12 mouse cellular contexts compared by ENCODE assay signal in genomic region chr16:17252086-17252726, GRCm38 (mm10). TPM values are rescaled to one million over a fixed set of nuclear protein-coding genes. Genes with fewer than 3 reads are reported as not detected.
DNase-seq lines count a peak whose midpoint lies in the region; ATAC-seq and TF ChIP-seq lines count a peak whose summit lies in the region.
"Had no signal": no experiment of that assay in that cellular context is flagged by ENCODE, and none has a peak within 500 bp of the region (broad histone marks: within the 10 kb centered on the region; RNA-seq: fewer than 3 reads in every experiment).

No protein-coding gene starts in this region.

- no peak overlapping the region for H3K4me2 ChIP-seq in kidney, embryonic 15.5 days
- peak overlapping the region; percentile 46 for H3K4me2 ChIP-seq in liver, embryonic 15.5 days
- H3K4me2 ChIP-seq: forebrain, embryonic 13.5 days; neural tube, embryonic 12.5 days had no signal

- H3K27me3 ChIP-seq in kidney, embryonic 15.5 days = no peaks in the 10 kb centered on the region
- no peaks in the 10 kb centered on the region for H3K27me3 ChIP-seq in ES-Bruce4 (ENCODE audit: control insufficient read depth, insufficient read depth, low read length, poor library complexity, severe bottlenecking)
- H3K27me3 ChIP-seq in liver, embryonic 15.5 days = no peaks in the 10 kb centered on the region
- H3K27me3 ChIP-seq: forebrain, embryonic 13.5 days; megakaryocyte, embryonic 14.5 days; neural tube, embryonic 12.5 days had no signal

- 0 out of 2 replicates have a peak, but pooled peaks have one; percentile 35 for TF ChIP-seq EP300 in ES-Bruce4 (IDR thresholded peaks at IDR 0.05; ENCODE audit: insufficient read depth, low read depth, low read length)

- H3K36me3 ChIP-seq in kidney, embryonic 15.5 days = peaks cover 12% of the 10 kb centered on the region
- peaks cover 5% of the 10 kb centered on the region; the same call in 1 of the 2 replicates for H3K36me3 ChIP-seq in ES-Bruce4 (ENCODE audit: control insufficient read depth, insufficient read depth, low read length, poor library complexity, severe bottlenecking)
- H3K36me3 ChIP-seq in liver, embryonic 15.5 days (replicated peaks) = peaks cover 5% of the 10 kb centered on the region; the same call in 1 of the 2 replicates

- peak overlapping the region; percentile 45 for H3K27ac ChIP-seq in kidney, embryonic 15.5 days
- H3K27ac ChIP-seq in ES-Bruce4 (ENCODE audit: insufficient read depth, low read length) = peak overlapping the region; percentile 79
- peak overlapping the region; percentile 71 for H3K27ac ChIP-seq in liver, embryonic 15.5 days (replicated peaks)
- H3K27ac ChIP-seq: neural tube, embryonic 12.5 days had no signal

- ATAC-seq in kidney, embryonic 15.5 days (replicated peaks; ENCODE audit: low FRiP score) = peak; percentile 50; the same call in 1 of the 2 replicates
- ATAC-seq in liver, embryonic 15.5 days (ENCODE audit: insufficient read depth) = peak; percentile 83
- ATAC-seq in inflammation-experienced regulatory T-cells, adult 6 months = no peak

- TF ChIP-seq CTCF in ES-Bruce4 (IDR thresholded peaks at IDR 0.05; ENCODE audit: low read depth, low read length) = no peak

- TF ChIP-seq POLR2A in ES-Bruce4 (IDR thresholded peaks at IDR 0.05; ENCODE audit: insufficient read depth, low read length) = no peak

- no peak overlapping the region for H3K9ac ChIP-seq in kidney, embryonic 15.5 days
- H3K9ac ChIP-seq in ES-Bruce4 (ENCODE audit: low read depth, poor library complexity, severe bottlenecking) = peak overlapping the region; percentile 39
- peak overlapping the region; percentile 35 for H3K9ac ChIP-seq in liver, embryonic 15.5 days
- H3K9ac ChIP-seq: forebrain, embryonic 13.5 days; neural tube, embryonic 12.5 days had no signal

- DNase-seq in kidney, adult 8-10 months = no peak
- DNase-seq in MEL-GATA-1-ER (ENCODE audit: extremely low read depth, low read depth) = peak; percentile 95
- DNase-seq in ovary, postnatal 10 days (ENCODE audit: low spot score) = no peak
- DNase-seq: gastrocnemius, postnatal 14 days; retina, postnatal 1 day had no signal

- H3K9me3 ChIP-seq in kidney, embryonic 15.5 days (replicated peaks) = no peaks in the 10 kb centered on the region
- H3K9me3 ChIP-seq in ES-Bruce4 (replicated peaks; ENCODE audit: control insufficient read depth, insufficient read depth, low read length, poor library complexity, severe bottlenecking) = no peaks in the 10 kb centered on the region
- H3K9me3 ChIP-seq in liver, embryonic 15.5 days (replicated peaks) = no peaks in the 10 kb centered on the region
- H3K9me3 ChIP-seq: forebrain, embryonic 13.5 days; megakaryocyte, embryonic 14.5 days; neural tube, embryonic 12.5 days had no signal

- 62% methylated on average over 3 of the region's 3 CpGs for WGBS in kidney, embryonic 15.5 days
- 32% methylated on average over 3 of the region's 3 CpGs for WGBS in liver, embryonic 15.5 days (ENCODE audit: insufficient replicate concordance)

- no peak overlapping the region for H3K4me3 ChIP-seq in kidney, embryonic 15.5 days (replicated peaks)
- no peak overlapping the region; the same call in 1 of the 2 replicates for H3K4me3 ChIP-seq in ES-Bruce4 (ENCODE audit: low read depth, low read length)
- H3K4me3 ChIP-seq in liver, embryonic 15.5 days (replicated peaks) = no peak overlapping the region
- H3K4me3 ChIP-seq: forebrain, embryonic 13.5 days; megakaryocyte, embryonic 14.5 days; neural tube, embryonic 12.5 days had no signal

- peaks cover 58% of the 10 kb centered on the region for H3K4me1 ChIP-seq in kidney, embryonic 15.5 days
- peaks cover 14% of the 10 kb centered on the region for H3K4me1 ChIP-seq in ES-Bruce4 (ENCODE audit: control insufficient read depth, insufficient read depth, low read length)
- peaks cover 89% of the 10 kb centered on the region for H3K4me1 ChIP-seq in liver, embryonic 15.5 days (replicated peaks)

RNA-seq across cellular contexts. Expression of gene Hic2, which starts 18.8 kb away (rescaled TPM):
- polyA plus RNA-seq in kidney, embryonic 15.5 days (2015; fragmentation: Nextera tagmentation; extraction: Ambion mirVana) = 4.6 and 4.8 TPM in 2 replicates
- polyA plus RNA-seq in ES-Bruce4 (2011; ENCODE audit: insufficient read depth, insufficient read length, low read depth, missing spikeins) = 40.9 and 43.5 TPM in 2 replicates
- polyA plus RNA-seq in liver, embryonic 15.5 days (2015; fragmentation: Nextera tagmentation; extraction: Ambion mirVana) = 2.6 and 3.6 TPM in 2 replicates
- polyA plus RNA-seq in inflammation-experienced regulatory T-cells, adult 6 months (2017; shearing (Covaris generic)) = 1 to 10 TPM in 1 of 3 experiments, under 1 TPM in 2; 0.72 to 1.8 (median 0.83) TPM

RNA-seq across cellular contexts. Expression of gene Tmem191c, which starts 23.7 kb away (rescaled TPM):
- 13.3 and 17.7 TPM in 2 replicates for polyA plus RNA-seq in kidney, embryonic 15.5 days (2015; fragmentation: Nextera tagmentation; extraction: Ambion mirVana)
- polyA plus RNA-seq in ES-Bruce4 (2011; ENCODE audit: insufficient read depth, insufficient read length, low read depth, missing spikeins) = 9.6 and 10.5 TPM in 2 replicates
- 3.9 and 4.4 TPM in 2 replicates for polyA plus RNA-seq in liver, embryonic 15.5 days (2015; fragmentation: Nextera tagmentation; extraction: Ambion mirVana)
- 10 to 100 TPM; 16.9 to 42.0 (median 36.2) TPM for polyA plus RNA-seq in inflammation-experienced regulatory T-cells, adult 6 months (2017; shearing (Covaris generic))

RNA-seq across cellular contexts. Expression of gene Rimbp3, which starts 43.8 kb away (rescaled TPM):
- polyA plus RNA-seq in kidney, embryonic 15.5 days (2015; fragmentation: Nextera tagmentation; extraction: Ambion mirVana) = 0.44 and 0.73 TPM in 2 replicates
- polyA plus RNA-seq in ES-Bruce4 (2011; ENCODE audit: insufficient read depth, insufficient read length, low read depth, missing spikeins) = 0.63 and 0.90 TPM in 2 replicates
- 0.06 and 0.09 TPM in 2 replicates for polyA plus RNA-seq in liver, embryonic 15.5 days (2015; fragmentation: Nextera tagmentation; extraction: Ambion mirVana)
- under 1 TPM in 1 of 3 experiments, not detected in 2; 0.07 TPM for polyA plus RNA-seq in inflammation-experienced regulatory T-cells, adult 6 months (2017; shearing (Covaris generic))

RNA-seq across cellular contexts. Expression of gene Ube2l3, which starts 49.8 kb away (rescaled TPM):
- polyA plus RNA-seq in kidney, embryonic 15.5 days (2015; fragmentation: Nextera tagmentation; extraction: Ambion mirVana) = 360 and 379 TPM in 2 replicates
- polyA plus RNA-seq in ES-Bruce4 (2011; ENCODE audit: insufficient read depth, insufficient read length, low read depth, missing spikeins) = 203 and 207 TPM in 2 replicates
- polyA plus RNA-seq in liver, embryonic 15.5 days (2015; fragmentation: Nextera tagmentation; extraction: Ambion mirVana) = 169 and 186 TPM in 2 replicates
- 100 to 1,000 TPM; 241 to 356 (median 330) TPM for polyA plus RNA-seq in inflammation-experienced regulatory T-cells, adult 6 months (2017; shearing (Covaris generic))
